Mouse (Mus musculus): ENCODE data around the gene Bend6.

Gene Bend6

GRCm38 (mm10) chr1:33803323-33803722, 104.3 kb downstream of the Bend6 start:
- no peak for DNase-seq (ENCODE audit: low spot score)
